Mouse (Mus musculus) neural tube, embryonic 11.5 days (tissue): ENCODE measurements around the gene Sesn2. TPM values are rescaled to one million over a fixed set of nuclear protein-coding genes. Genes with fewer than 3 reads are reported as not detected.

Experiments used
- ATAC-seq: fragments of 200-750 bp; cut with Nextera tagmentation; 2 replicates; pipeline ENCODE4 v1.8.0; 2017; ENCODE audit warnings: moderate number of reproducible peaks, mild to moderate bottlenecking, moderate TSS enrichment, moderate library complexity; ENCODE audit not compliant: insufficient read depth, low FRiP score, low TSS enrichment
- DNase-seq: peaks from one replicate; pipeline ENCODE4 v3.0.0-alpha.2; 2015; ENCODE audit warnings: low spot score
- H3K27ac ChIP-seq: fragments of 300-500 bp; sonication (generic); 2 replicates; pipeline ENCODE4 v1.5.1; 2014; ENCODE audit warnings: low read depth, mild to moderate bottlenecking, low read length
- H3K27me3 ChIP-seq: fragments of 300-500 bp; sonication (generic); 2 replicates; pipeline ENCODE4 v1.6.1; 2014; ENCODE audit warnings: mild to moderate bottlenecking, low read length, mixed read lengths; ENCODE audit not compliant: control insufficient read depth, insufficient read depth
- H3K36me3 ChIP-seq: fragments of 300-500 bp; sonication (generic); 2 replicates; pipeline ENCODE4 v1.6.1; 2014; ENCODE audit warnings: mild to moderate bottlenecking, low read length, moderate library complexity, mixed read lengths; ENCODE audit not compliant: control insufficient read depth, insufficient read depth
- H3K4me1 ChIP-seq: fragments of 300-500 bp; sonication (generic); 2 replicates; pipeline ENCODE4 v1.6.1; 2014; ENCODE audit warnings: low read length, mixed read lengths; ENCODE audit not compliant: control insufficient read depth, insufficient read depth
- H3K4me2 ChIP-seq: fragments of 300-500 bp; sonication (generic); 2 replicates; pipeline ENCODE4 v1.6.1; 2014; ENCODE audit warnings: low read depth, mild to moderate bottlenecking, moderate library complexity
- H3K4me3 ChIP-seq: fragments of 300-500 bp; sonication (generic); 2 replicates; pipeline ENCODE4 v1.5.1; 2014; ENCODE audit warnings: low read depth, low read length
- H3K9ac ChIP-seq: fragments of 300-500 bp; sonication (generic); 2 replicates; pipeline ENCODE4 v1.6.1; 2014; ENCODE audit warnings: mild to moderate bottlenecking, low read length
- H3K9me3 ChIP-seq: fragments of 300-500 bp; sonication (generic); 2 replicates; pipeline ENCODE4 v1.6.1; 2016; ENCODE audit warnings: low read length; ENCODE audit not compliant: control insufficient read depth
- WGBS: fragments of 180-500 bp; shearing (Covaris S2); extraction: QIAGEN DNeasy Blood & Tissue Kit; methylation state at CpG from one replicate; pipeline ENCODE4 v1.1.7; 2014; 5-methylcytosine and 5-hydroxymethylcytosine counted together
- polyA plus RNA-seq: library from polyadenylated mRNA; unstranded; fragments of >200 nt; fragmentation: Nextera tagmentation; extraction: Ambion mirVana; gene quantifications from 2 replicates; pipeline ENCODE4 v1.2.1, GENCODE M21; 2014

Gene Sesn2
- polyA plus RNA-seq, 1 experiment from 2014 or later: 6.1 TPM

DNA sequence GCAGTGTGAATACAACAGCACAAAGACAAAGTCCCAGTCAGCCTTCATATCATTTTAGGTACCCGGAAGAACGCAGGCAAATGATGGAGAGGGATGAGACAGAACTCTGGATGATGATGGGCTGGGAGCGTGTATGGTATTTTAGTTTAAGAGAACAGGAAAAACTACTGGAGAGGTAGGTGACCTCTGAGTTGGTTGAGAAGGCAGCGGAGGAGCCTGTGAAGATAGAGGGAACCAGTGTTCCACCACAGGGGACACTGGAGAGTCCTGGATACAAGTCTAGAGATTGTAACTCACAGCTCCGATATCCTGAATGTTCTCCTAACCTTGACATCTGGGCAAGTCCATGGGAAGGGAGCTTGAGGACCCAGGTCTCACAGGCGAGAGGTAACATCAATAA, 4.1 kb downstream of the Sesn2 start:
- 69% methylated on average over 6 of the region's 6 CpGs for WGBS

DNA sequence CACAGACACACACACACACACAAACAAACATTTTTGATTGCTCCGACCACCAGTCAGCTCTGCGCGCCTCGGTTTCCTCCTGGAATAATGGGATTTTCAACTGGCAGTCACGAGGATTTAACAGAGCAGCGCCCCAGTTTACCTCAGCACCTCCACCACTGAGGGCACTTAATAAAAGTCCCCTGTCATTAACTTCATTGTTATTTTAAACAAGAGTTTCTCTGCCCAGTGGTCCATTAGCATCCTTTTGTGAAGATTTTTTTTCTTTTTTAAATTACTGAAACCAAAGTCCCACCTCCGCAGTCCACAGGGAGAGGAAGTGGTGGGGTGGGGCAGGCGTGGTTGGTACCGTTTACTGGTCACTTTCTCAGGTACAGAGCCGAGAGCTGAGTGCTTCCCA, 4.5 kb downstream of the Sesn2 start:
- H3K9me3 ChIP-seq: no peaks in the 10 kb centered on the region
- H3K27me3 ChIP-seq: no peaks in the 10 kb centered on the region
- no peak overlapping the region for H3K4me2 ChIP-seq
- no peaks in the 10 kb centered on the region for H3K36me3 ChIP-seq
- H3K9ac ChIP-seq: no peak overlapping the region
- no peak overlapping the region for H3K4me3 ChIP-seq
- WGBS: 23% methylated on average over 10 of the region's 10 CpGs
- ATAC-seq: no peak
- H3K4me1 ChIP-seq: no peaks in the 10 kb centered on the region
- no peak overlapping the region for H3K27ac ChIP-seq
- DNase-seq: no peak

More for the DNA sequence above, 4.1 kb downstream of the Sesn2 start:
- no peak overlapping the region for H3K9ac ChIP-seq
- H3K4me1 ChIP-seq: no peaks in the 10 kb centered on the region
- no peaks in the 10 kb centered on the region for H3K36me3 ChIP-seq
- no peak overlapping the region for H3K4me2 ChIP-seq
- ATAC-seq: no peak
- H3K27ac ChIP-seq: no peak overlapping the region
- H3K9me3 ChIP-seq: no peaks in the 10 kb centered on the region
- no peak overlapping the region for H3K4me3 ChIP-seq
- no peak for DNase-seq
- H3K27me3 ChIP-seq: no peaks in the 10 kb centered on the region

DNA sequence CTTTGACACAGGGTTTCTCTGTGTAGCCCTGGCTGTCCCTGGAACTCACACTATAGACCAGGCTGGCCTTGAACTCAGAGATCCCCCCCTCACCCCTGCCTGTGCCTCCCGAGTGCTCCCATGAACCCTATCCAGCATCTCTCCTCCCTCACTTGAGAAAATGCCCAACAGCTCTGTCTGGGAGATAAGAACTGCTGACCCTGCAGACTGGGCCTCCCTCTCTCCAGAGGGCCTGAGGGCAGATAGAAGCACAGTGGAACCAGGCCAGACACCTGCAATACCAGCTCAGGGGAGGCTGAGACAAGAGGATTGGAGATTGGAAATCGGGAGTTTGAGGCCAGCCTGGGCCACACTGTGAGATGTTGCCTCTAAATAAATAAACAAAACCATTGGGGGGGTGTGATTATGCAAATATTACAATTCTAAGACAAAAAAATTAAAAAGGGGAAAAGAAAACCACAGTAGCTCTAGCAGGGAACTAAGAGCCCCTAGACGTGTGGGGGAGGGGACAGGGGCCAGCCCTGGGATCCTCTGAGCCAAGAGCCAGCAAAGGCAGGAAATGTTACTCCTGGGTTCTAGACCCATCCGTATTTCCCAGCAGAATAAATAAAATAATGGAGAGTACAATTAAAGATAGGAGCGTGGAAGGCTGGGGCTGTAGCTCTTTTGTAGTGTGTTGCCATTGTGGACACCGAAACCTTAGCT, 5.1 kb downstream of the Sesn2 start:
- Histone ChIP-seq H3K9ac (no peak overlapping the region), H3K4me2 (no peak overlapping the region), H3K4me1 (no peaks in the 10 kb centered on the region), H3K27ac (no peak overlapping the region), H3K9me3 (no peaks in the 10 kb centered on the region), H3K36me3 (no peaks in the 10 kb centered on the region), H3K4me3 (no peak overlapping the region), H3K27me3 (no peaks in the 10 kb centered on the region)
- no peak for DNase-seq
- ATAC-seq: no peak
- 54% methylated on average over 6 of the region's 6 CpGs for WGBS

DNA sequence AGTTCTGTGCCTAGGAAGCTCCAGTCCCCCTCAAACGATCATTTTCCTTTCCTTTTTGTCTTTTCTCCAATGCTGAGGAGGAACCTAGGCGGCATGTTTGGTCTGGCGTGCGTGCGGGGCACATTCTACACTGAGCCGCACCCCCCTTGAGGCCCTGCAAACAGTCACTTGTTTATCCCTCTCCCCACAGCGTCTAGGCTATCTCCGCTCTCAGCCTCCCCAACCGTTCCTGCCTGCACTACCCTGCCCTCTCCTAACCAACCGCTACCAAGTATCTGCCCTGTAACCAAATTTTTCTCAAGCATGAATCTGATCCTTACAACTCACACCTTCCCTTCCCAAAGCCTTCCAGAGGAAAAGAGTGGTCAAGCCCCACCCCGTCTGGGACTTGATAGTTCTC, 7.0 kb downstream of the Sesn2 start:
- no peak for ATAC-seq

DNA sequence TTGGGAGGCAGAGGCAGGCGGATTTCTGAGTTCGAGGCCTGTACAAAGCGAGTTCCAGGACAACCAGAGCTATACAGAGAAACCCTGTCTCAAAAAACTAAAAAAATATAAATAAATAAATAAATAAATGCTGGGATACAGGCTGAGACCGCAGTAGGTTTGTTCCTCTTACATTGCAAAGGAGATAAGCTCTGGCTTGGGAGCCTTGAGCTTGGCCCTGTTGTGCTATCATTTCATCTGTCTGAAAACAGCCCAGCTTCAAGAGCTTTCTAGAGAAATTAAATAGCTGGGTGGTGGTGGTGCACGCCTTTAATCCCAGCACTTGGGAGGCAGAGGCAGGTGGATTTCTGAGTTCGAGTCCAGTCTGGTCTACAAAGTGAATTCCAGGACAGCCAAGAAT, 8.7 kb downstream of the Sesn2 start:
- Histone ChIP-seq H3K4me1 (no peaks in the 10 kb centered on the region), H3K9ac (no peak overlapping the region), H3K27me3 (no peaks in the 10 kb centered on the region), H3K27ac (no peak overlapping the region), H3K36me3 (no peaks in the 10 kb centered on the region; the same call in none of the 2 replicates), H3K4me2 (no peak overlapping the region), H3K4me3 (no peak overlapping the region), H3K9me3 (no peaks in the 10 kb centered on the region)
- 97% methylated on average over 6 of the region's 6 CpGs for WGBS
- no peak for DNase-seq
- ATAC-seq: no peak

More for the DNA sequence above, 7.0 kb downstream of the Sesn2 start:
- 86% methylated on average over 11 of the region's 11 CpGs for WGBS
- DNase-seq: no peak
- H3K4me3 ChIP-seq: no peak overlapping the region
- H3K36me3 ChIP-seq: no peaks in the 10 kb centered on the region; the same call in 1 of the 2 replicates
- H3K4me1 ChIP-seq: no peaks in the 10 kb centered on the region
- no peaks in the 10 kb centered on the region for H3K9me3 ChIP-seq
- H3K27me3 ChIP-seq: no peaks in the 10 kb centered on the region
- H3K27ac ChIP-seq: no peak overlapping the region
- H3K9ac ChIP-seq: no peak overlapping the region
- no peak overlapping the region for H3K4me2 ChIP-seq

DNA sequence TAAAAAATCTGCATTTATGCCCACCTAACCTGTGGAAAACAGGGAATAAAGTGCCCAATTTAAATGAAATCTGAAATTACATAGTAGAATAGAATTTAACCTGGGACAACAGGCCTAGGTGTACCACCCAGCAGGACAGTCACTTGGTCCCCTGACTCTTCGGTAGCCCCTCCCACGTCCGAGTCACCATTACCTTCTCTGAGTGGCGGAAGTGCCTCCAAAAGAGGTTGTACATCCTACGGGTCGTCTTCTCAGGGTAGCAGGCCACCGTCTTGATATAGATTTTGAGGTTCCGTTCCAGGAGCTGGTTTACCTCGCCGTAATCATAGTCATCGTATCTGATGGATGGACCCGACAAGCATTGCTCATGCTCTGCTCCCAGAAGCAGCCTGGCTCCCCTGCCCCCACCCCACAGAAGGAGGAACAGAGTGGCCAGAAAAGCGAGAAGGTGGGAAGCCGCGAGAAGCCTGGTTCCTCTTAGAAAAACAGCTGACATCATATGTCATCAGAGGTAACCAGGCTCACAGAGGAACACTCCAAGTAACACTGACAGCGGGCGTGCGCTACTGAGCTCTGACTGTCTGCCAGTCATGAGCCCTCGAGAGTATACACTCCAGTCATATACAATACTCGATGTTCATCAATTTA, 15.9 kb downstream of the Sesn2 start:
- Histone ChIP-seq H3K36me3 (no peaks in the 10 kb centered on the region; the same call in none of the 2 replicates), H3K4me2 (no peak overlapping the region), H3K9ac (no peak overlapping the region), H3K27ac (no peak overlapping the region), H3K4me3 (no peak overlapping the region), H3K27me3 (no peaks in the 10 kb centered on the region), H3K9me3 (no peaks in the 10 kb centered on the region), H3K4me1 (no peaks in the 10 kb centered on the region)
- no peak for ATAC-seq
- no peak for DNase-seq
- 88% methylated on average over 20 of the region's 20 CpGs for WGBS

DNA sequence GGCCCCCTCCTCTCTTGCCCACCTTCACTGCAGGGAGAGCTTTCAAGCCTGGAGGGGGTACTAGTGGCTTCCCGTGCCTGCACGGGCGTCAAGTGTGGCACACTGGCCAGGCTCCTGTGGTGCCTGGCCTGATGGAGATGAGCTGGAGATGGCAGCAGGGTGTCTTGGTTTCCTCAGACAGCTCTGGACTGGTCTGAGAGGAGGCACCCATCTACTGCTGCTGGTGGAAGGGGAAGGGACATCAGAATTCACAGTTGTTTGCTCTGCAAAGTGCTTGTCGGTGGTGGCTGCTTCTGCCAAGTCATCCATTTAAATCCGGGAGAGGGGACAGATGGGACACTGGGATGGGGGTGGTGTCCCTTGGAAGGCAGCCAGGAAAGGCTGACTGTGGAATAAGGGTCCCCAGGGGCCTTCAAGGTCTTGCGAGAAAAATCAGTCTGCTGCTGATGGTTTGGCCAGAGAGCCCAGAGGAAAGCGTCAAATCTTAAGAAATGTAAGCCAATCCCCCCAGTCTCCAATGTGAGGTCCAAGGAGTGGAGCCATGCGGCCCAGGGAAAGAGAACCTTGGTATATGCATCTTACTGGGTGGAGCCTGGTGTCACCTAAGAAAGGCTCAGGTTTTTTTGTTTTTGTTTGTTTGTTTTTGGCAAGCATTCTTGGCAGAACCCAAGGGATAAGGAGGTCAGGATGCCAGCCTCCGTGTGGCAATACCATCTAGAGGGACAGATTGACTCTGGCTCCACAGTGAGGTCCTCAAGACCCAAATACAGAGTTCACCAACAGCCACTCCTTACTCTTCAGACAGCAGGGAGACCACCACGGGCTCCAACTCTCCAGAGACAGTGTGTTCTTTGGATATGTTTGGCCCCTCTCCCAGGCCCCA, 17.9 kb downstream of the Sesn2 start:
- Histone ChIP-seq H3K36me3 (no peaks in the 10 kb centered on the region; the same call in 1 of the 2 replicates), H3K9me3 (no peaks in the 10 kb centered on the region), H3K27me3 (no peaks in the 10 kb centered on the region), H3K27ac (no peak overlapping the region), H3K4me2 (no peak overlapping the region), H3K4me1 (no peaks in the 10 kb centered on the region), H3K9ac (no peak overlapping the region), H3K4me3 (no peak overlapping the region)
- 82% methylated on average over 10 of the region's 10 CpGs for WGBS
- DNase-seq (no peak), ATAC-seq (no peak)

DNA sequence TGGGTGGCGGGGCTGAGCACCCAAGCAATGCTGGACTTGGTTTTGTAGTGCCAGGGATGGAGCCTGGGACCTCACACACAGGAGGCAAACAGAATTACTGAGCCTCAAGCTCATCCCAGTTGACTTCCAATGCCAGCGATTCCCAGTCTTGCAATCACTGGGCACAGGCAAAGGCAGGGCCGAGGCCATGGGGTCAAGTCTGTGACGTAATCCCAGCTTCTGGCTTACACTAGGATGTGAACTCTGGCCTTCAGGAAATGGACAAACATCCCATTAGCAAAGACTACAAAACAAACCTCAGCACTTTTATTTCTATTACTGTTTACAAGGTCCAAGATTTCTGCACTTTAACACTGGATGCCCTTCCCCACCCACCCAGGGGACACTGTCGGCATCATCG, 18.6 kb downstream of the Sesn2 start:
- H3K36me3 ChIP-seq: no peaks in the 10 kb centered on the region; the same call in 1 of the 2 replicates
- no peak overlapping the region for H3K4me2 ChIP-seq
- no peak overlapping the region for H3K9ac ChIP-seq
- 80% methylated on average over 6 of the region's 6 CpGs for WGBS
- no peaks in the 10 kb centered on the region for H3K4me1 ChIP-seq
- H3K9me3 ChIP-seq: no peaks in the 10 kb centered on the region
- DNase-seq: no peak
- H3K4me3 ChIP-seq: no peak overlapping the region
- ATAC-seq: no peak
- H3K27ac ChIP-seq: no peak overlapping the region
- H3K27me3 ChIP-seq: no peaks in the 10 kb centered on the region
